Comparison of ENCODE assay signal across 8 mouse cellular contexts in genomic region chr5:125081318-125082101, GRCm38 (mm10).
DNase-seq lines count a peak whose midpoint lies in the region; ATAC-seq and TF ChIP-seq lines count a peak whose summit lies in the region.

No protein-coding gene starts in this region.

- H3K27ac ChIP-seq in hindbrain, postnatal 0 days: peak overlapping the region; percentile 78
- H3K27ac ChIP-seq in midbrain, embryonic 14.5 days (replicated peaks; ENCODE audit: low read depth, low read length): peak overlapping the region; percentile 60

- H3K4me1 ChIP-seq in hindbrain, postnatal 0 days (ENCODE audit: insufficient read depth, low read length): peaks cover 14% of the 10 kb centered on the region
- no peaks in the 10 kb centered on the region for H3K4me1 ChIP-seq in midbrain, embryonic 14.5 days (ENCODE audit: control insufficient read depth, insufficient read depth, low read length)

- no peak overlapping the region for H3K4me2 ChIP-seq in hindbrain, postnatal 0 days (ENCODE audit: low read depth, low read length)
- no peak overlapping the region for H3K4me2 ChIP-seq in midbrain, embryonic 14.5 days (ENCODE audit: low read length)

- intact Hi-C loops in gastrocnemius, postnatal 14 days (cut with DNase I; ENCODE audit: low total_unique reads): no loop called here

- no peak overlapping the region; the same call in 1 of the 2 replicates for H3K9ac ChIP-seq in hindbrain, postnatal 0 days (replicated peaks; ENCODE audit: low read length)
- no peak overlapping the region for H3K9ac ChIP-seq in midbrain, embryonic 14.5 days (replicated peaks; ENCODE audit: low read length)

- 35% methylated on average over 21 of the region's 21 CpGs for WGBS in hindbrain, postnatal 0 days
- 57% methylated on average over 21 of the region's 21 CpGs for WGBS in midbrain, embryonic 14.5 days

- 0 out of 2 replicates have a peak, but pooled peaks have one; percentile 33 for TF ChIP-seq CTCF in hindbrain, postnatal 0 days (IDR thresholded peaks at IDR 0.05; ENCODE audit: low read depth)

- no peaks in the 10 kb centered on the region for H3K9me3 ChIP-seq in hindbrain, postnatal 0 days (ENCODE audit: low read length)
- H3K9me3 ChIP-seq in midbrain, embryonic 14.5 days (ENCODE audit: control insufficient read depth, low read length): no peaks in the 10 kb centered on the region

- peak; percentile 87 for ATAC-seq in hindbrain, postnatal 0 days
- peak; percentile 46 for ATAC-seq in midbrain, embryonic 14.5 days (ENCODE audit: low FRiP score, low TSS enrichment)

- peaks cover 49% of the 10 kb centered on the region; the same call in 1 of the 2 replicates for H3K36me3 ChIP-seq in hindbrain, postnatal 0 days (ENCODE audit: insufficient read depth, low read length)
- H3K36me3 ChIP-seq in midbrain, embryonic 14.5 days (ENCODE audit: control insufficient read depth, insufficient read depth, low read length): peaks cover 82% of the 10 kb centered on the region

- H3K27me3 ChIP-seq in hindbrain, postnatal 0 days (ENCODE audit: insufficient read depth, low read length): no peaks in the 10 kb centered on the region
- H3K27me3 ChIP-seq in midbrain, embryonic 14.5 days (ENCODE audit: control insufficient read depth, insufficient read depth, low read length): no peaks in the 10 kb centered on the region

- peak; percentile 97 for DNase-seq in adrenal gland, postnatal 10 days
- DNase-seq in cerebellum, postnatal 36 days: peak; percentile 85
- DNase-seq in gastrocnemius, postnatal 14 days: peak; percentile 92
- peak; percentile 86 for DNase-seq in hindbrain, postnatal 0 days (ENCODE audit: low spot score)
- DNase-seq in left cerebral cortex, adult 8-10 months (ENCODE audit: low spot score in 2 of 2): peak; percentile 45 to 65
- DNase-seq in midbrain, embryonic 14.5 days: peak; percentile 79
- DNase-seq in urinary bladder, adult 2 months (ENCODE audit: low spot score): peak; percentile 59
- DNase-seq in thymus, postnatal 10 days (ENCODE audit: low spot score in 2 of 2): no peak

- no peak overlapping the region for H3K4me3 ChIP-seq in hindbrain, postnatal 0 days (ENCODE audit: low read length)
- no peak overlapping the region for H3K4me3 ChIP-seq in midbrain, embryonic 14.5 days (replicated peaks; ENCODE audit: low read depth, low read length)

Comparison
In these comparisons a context has a peak if more than half of its experiments do, and no peak if none do; other contexts are left out.
1. DNase-seq: peak in adrenal gland, postnatal 10 days (single experiment), cerebellum, postnatal 36 days (2 of 2), gastrocnemius, postnatal 14 days (single experiment), hindbrain, postnatal 0 days (single experiment), left cerebral cortex, adult 8-10 months (2 of 2), midbrain, embryonic 14.5 days (single experiment) and urinary bladder, adult 2 months (single experiment); none in thymus, postnatal 10 days (0 of 2).